Mouse (Mus musculus): Measurements from ENCODE around the gene Lrrc52. TPM values are rescaled to one million over a fixed set of nuclear protein-coding genes. Genes with fewer than 3 reads are reported as not detected.

Lrrc52 gene
- total and polyA plus RNA-seq, 2 experiments from 2014 or later: not detected

- DNase-seq (no peak), ATAC-seq (no peak)
- Histone ChIP-seq H3K9ac (no peak overlapping the region), H3K9me3 (ENCODE audit: low read length) (no peaks in the 10 kb centered on the region), H3K4me3 (ENCODE audit: low read depth, low read length) (no peak overlapping the region), H3K4me2 (ENCODE audit: low read depth) (no peak overlapping the region), H3K36me3 (ENCODE audit: insufficient read depth) (no peaks in the 10 kb centered on the region), H3K4me1 (ENCODE audit: insufficient read depth) (no peaks in the 10 kb centered on the region), H3K27ac (ENCODE audit: low read depth, low read length) (no peak overlapping the region), H3K27me3 (ENCODE audit: insufficient read depth, low read length) (no peaks in the 10 kb centered on the region)
- no peak for TF ChIP-seq CTCF (IDR thresholded peaks at IDR 0.05; ENCODE audit: low read depth)
- 60% methylated on average over 7 of the region's 7 CpGs for WGBS
Observed at GRCm38 (mm10) chr1:167437091-167437490, 29.5 kb downstream of the Lrrc52 start.

GRCm38 (mm10) chr1:167436186-167436975 is 30.2 kb downstream of the Lrrc52 start:
- no peak overlapping the region for H3K9ac ChIP-seq
- ATAC-seq: no peak
- no peak overlapping the region for H3K4me3 ChIP-seq (ENCODE audit: low read depth, low read length)
- H3K27me3 ChIP-seq (ENCODE audit: insufficient read depth, low read length): no peaks in the 10 kb centered on the region
- no peaks in the 10 kb centered on the region for H3K36me3 ChIP-seq (ENCODE audit: insufficient read depth)
- H3K4me2 ChIP-seq (ENCODE audit: low read depth): no peak overlapping the region
- WGBS: 88% methylated on average over 7 of the region's 7 CpGs
- H3K9me3 ChIP-seq (ENCODE audit: low read length): no peaks in the 10 kb centered on the region
- no peak overlapping the region for H3K27ac ChIP-seq (ENCODE audit: low read depth, low read length)
- H3K4me1 ChIP-seq (ENCODE audit: insufficient read depth): no peaks in the 10 kb centered on the region
- DNase-seq: no peak
- TF ChIP-seq CTCF (IDR thresholded peaks at IDR 0.05; ENCODE audit: low read depth): no peak

GRCm38 (mm10) chr1:167434931-167435330 is 31.6 kb downstream of the Lrrc52 start:
- Histone ChIP-seq H3K4me2 (ENCODE audit: low read depth) (no peak overlapping the region), H3K27me3 (ENCODE audit: insufficient read depth, low read length) (no peaks in the 10 kb centered on the region), H3K4me1 (ENCODE audit: insufficient read depth) (no peaks in the 10 kb centered on the region), H3K4me3 (ENCODE audit: low read depth, low read length) (no peak overlapping the region), H3K27ac (ENCODE audit: low read depth, low read length) (no peak overlapping the region), H3K9me3 (ENCODE audit: low read length) (no peaks in the 10 kb centered on the region), H3K36me3 (ENCODE audit: insufficient read depth) (no peaks in the 10 kb centered on the region), H3K9ac (no peak overlapping the region)
- TF ChIP-seq CTCF (IDR thresholded peaks at IDR 0.05; ENCODE audit: low read depth): no peak
- ATAC-seq (no peak), DNase-seq (no peak)
- WGBS: 79% methylated on average over 4 of the region's 4 CpGs

- DNase-seq: no peak
- H3K4me3 ChIP-seq (ENCODE audit: low read depth, low read length): no peak overlapping the region
- no peak overlapping the region for H3K9ac ChIP-seq
- H3K36me3 ChIP-seq (ENCODE audit: insufficient read depth): no peaks in the 10 kb centered on the region
- no peak for ATAC-seq
- H3K9me3 ChIP-seq (ENCODE audit: low read length): no peaks in the 10 kb centered on the region
- no peak for TF ChIP-seq CTCF (IDR thresholded peaks at IDR 0.05; ENCODE audit: low read depth)
- no peak overlapping the region for H3K4me2 ChIP-seq (ENCODE audit: low read depth)
- H3K27me3 ChIP-seq (ENCODE audit: insufficient read depth, low read length): no peaks in the 10 kb centered on the region
- WGBS: 71% methylated on average over 9 of the region's 9 CpGs
- no peaks in the 10 kb centered on the region for H3K4me1 ChIP-seq (ENCODE audit: insufficient read depth)
- H3K27ac ChIP-seq (ENCODE audit: low read depth, low read length): no peak overlapping the region; the same call in 1 of the 2 replicates
Observed at GRCm38 (mm10) chr1:167430976-167431676, 35.5 kb downstream of the Lrrc52 start.

GRCm38 (mm10) chr1:167426681-167427080 is 39.9 kb downstream of the Lrrc52 start:
- Histone ChIP-seq H3K4me2 (ENCODE audit: low read depth) (no peak overlapping the region), H3K9ac (no peak overlapping the region), H3K27ac (ENCODE audit: low read depth, low read length) (no peak overlapping the region), H3K4me1 (ENCODE audit: insufficient read depth) (no peaks in the 10 kb centered on the region), H3K27me3 (ENCODE audit: insufficient read depth, low read length) (no peaks in the 10 kb centered on the region), H3K4me3 (ENCODE audit: low read depth, low read length) (no peak overlapping the region), H3K9me3 (ENCODE audit: low read length) (no peaks in the 10 kb centered on the region), H3K36me3 (ENCODE audit: insufficient read depth) (no peaks in the 10 kb centered on the region)
- no peak for ATAC-seq
- no peak for DNase-seq
- TF ChIP-seq CTCF (IDR thresholded peaks at IDR 0.05; ENCODE audit: low read depth): no peak
- WGBS: 84% methylated on average over 7 of the region's 7 CpGs

GRCm38 (mm10) chr1:167425572-167425971 is 41.0 kb downstream of the Lrrc52 start:
- 93% methylated on average over 5 of the region's 5 CpGs for WGBS
- H3K9ac ChIP-seq: no peak overlapping the region
- H3K9me3 ChIP-seq (ENCODE audit: low read length): no peaks in the 10 kb centered on the region
- no peak for TF ChIP-seq CTCF (IDR thresholded peaks at IDR 0.05; ENCODE audit: low read depth)
- no peak overlapping the region for H3K27ac ChIP-seq (ENCODE audit: low read depth, low read length)
- no peak overlapping the region for H3K4me3 ChIP-seq (ENCODE audit: low read depth, low read length)
- H3K36me3 ChIP-seq (ENCODE audit: insufficient read depth): no peaks in the 10 kb centered on the region
- no peak for ATAC-seq
- no peak for DNase-seq
- no peaks in the 10 kb centered on the region for H3K4me1 ChIP-seq (ENCODE audit: insufficient read depth)
- no peak overlapping the region for H3K4me2 ChIP-seq (ENCODE audit: low read depth)
- H3K27me3 ChIP-seq (ENCODE audit: insufficient read depth, low read length): no peaks in the 10 kb centered on the region

All from forebrain, postnatal 0 days (tissue).